Mouse (Mus musculus) cerebellum, postnatal 25 days (tissue): ENCODE measurements at regions not wholly inside any gene's neighbourhood (a gene's known extent, or its start where the extent isn't known, plus 50 kb on each side); places are given as distances from the start of the nearest gene placed in this dataset.

ENCODE experiments used
- DNase-seq, 2 experiments: peaks; one replicate each; pipeline ENCODE4 v3.0.0; 2021; ENCODE audit warnings: mixed read lengths in 2 of 2

- no peak for DNase-seq
Observed at GRCm38 (mm10) chr9:89858005-89858404, 51.7 kb upstream of the Rasgrf1 start.

- DNase-seq, result peak; percentile 86 to 87
Observed at GRCm38 (mm10) chr9:89850491-89851282, 59.0 kb upstream of the Rasgrf1 start.

GRCm38 (mm10) chr9:89849947-89850346 is 59.8 kb upstream of the Rasgrf1 start:
- no peak for DNase-seq

- peak in 1 of 2 experiments; percentile 5 for DNase-seq
Observed at GRCm38 (mm10) chr9:89848571-89848970, 61.1 kb upstream of the Rasgrf1 start.

GRCm38 (mm10) chr9:89846973-89847372 is 62.7 kb upstream of the Rasgrf1 start:
- DNase-seq, result no peak

- no peak for DNase-seq
Observed at GRCm38 (mm10) chr9:89842776-89843089, 67.0 kb upstream of the Rasgrf1 start.

GRCm38 (mm10) chr9:89841866-89842775 is 67.6 kb upstream of the Rasgrf1 start:
- DNase-seq, result no peak

- no peak for DNase-seq
Observed at GRCm38 (mm10) chr9:89841371-89841770, 68.3 kb upstream of the Rasgrf1 start.

GRCm38 (mm10) chr9:89836454-89837245 is 73.1 kb upstream of the Rasgrf1 start:
- no peak for DNase-seq

- DNase-seq, result no peak
Observed at GRCm38 (mm10) chr9:89833596-89833995, 76.1 kb upstream of the Rasgrf1 start.

- no peak for DNase-seq
Observed at GRCm38 (mm10) chr9:89831855-89832254, 77.9 kb upstream of the Rasgrf1 start.

GRCm38 (mm10) chr9:89828156-89828555 is 81.6 kb upstream of the Rasgrf1 start:
- DNase-seq, result peak in 1 of 2 experiments; percentile 37

GRCm38 (mm10) chr9:89827564-89827963 is 82.1 kb upstream of the Rasgrf1 start:
- DNase-seq, result no peak

GRCm38 (mm10) chr9:89826712-89827548 is 82.8 kb upstream of the Rasgrf1 start:
- peak; percentile 91 to 94 for DNase-seq

GRCm38 (mm10) chr9:89821853-89822243 is 83.6 kb upstream of the Ankrd34c start:
- DNase-seq, result no peak

- no peak for DNase-seq
Observed at GRCm38 (mm10) chr9:89821109-89821852, 83.0 kb upstream of the Ankrd34c start.

GRCm38 (mm10) chr9:89813616-89814318 is 75.5 kb upstream of the Ankrd34c start:
- DNase-seq, result no peak

- no peak for DNase-seq
Observed at GRCm38 (mm10) chr9:89807381-89807780, 69.1 kb upstream of the Ankrd34c start.

GRCm38 (mm10) chr9:89802658-89803057 is 64.4 kb upstream of the Ankrd34c start:
- peak in 1 of 2 experiments; percentile 20 for DNase-seq

GRCm38 (mm10) chr9:89793018-89793417 is 54.7 kb upstream of the Ankrd34c start:
- DNase-seq, result peak; percentile 62 to 76

GRCm38 (mm10) chr9:89789926-89790325 is 51.7 kb upstream of the Ankrd34c start:
- DNase-seq, result no peak
